Mouse (Mus musculus) kidney, adult 18-20 months (tissue): ENCODE measurements around the gene Bmt2.

Experiments used
- DNase-seq: peaks from one replicate; pipeline ENCODE4 v3.0.0; 2021

The Bmt2 gene

DNA sequence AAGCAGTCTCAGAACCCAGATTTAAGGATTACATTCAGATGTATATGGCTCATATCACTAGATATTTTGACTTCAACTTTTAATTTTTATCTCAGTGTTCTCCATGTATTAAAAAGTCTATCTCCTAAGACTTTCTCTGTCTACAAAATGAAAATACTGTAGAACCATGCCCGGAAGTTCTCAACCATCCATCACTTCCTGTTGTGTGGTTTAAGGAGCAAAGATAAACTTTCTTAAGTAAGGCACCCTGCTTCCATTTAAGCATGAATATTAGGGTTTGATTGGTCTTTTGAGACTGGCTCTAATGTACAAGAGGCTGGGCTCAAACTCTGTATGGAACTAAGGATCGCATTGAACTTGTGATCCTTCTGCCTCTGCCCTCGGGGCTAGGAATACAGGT is 63.2 kb downstream of the Bmt2 start:
- no peak for DNase-seq

DNA sequence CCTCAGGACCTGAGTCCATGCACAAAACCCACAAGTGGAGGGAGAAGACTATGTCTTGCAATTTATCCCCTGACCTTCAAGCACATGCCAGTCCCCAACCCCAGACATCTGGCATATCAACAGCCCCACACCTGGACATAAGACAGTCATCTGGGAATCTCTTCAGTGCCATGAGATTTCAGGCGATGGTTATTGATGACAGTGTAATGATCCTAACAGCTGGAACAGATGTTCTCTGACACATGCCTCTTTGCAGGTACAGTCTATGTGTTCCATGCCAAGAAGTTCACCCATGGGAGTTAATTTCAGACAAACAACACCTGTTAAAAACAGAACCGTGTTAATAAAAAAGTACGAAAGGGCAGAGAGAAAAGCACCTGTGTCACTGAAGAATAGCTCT is 64.1 kb downstream of the Bmt2 start:
- no peak for DNase-seq

DNA sequence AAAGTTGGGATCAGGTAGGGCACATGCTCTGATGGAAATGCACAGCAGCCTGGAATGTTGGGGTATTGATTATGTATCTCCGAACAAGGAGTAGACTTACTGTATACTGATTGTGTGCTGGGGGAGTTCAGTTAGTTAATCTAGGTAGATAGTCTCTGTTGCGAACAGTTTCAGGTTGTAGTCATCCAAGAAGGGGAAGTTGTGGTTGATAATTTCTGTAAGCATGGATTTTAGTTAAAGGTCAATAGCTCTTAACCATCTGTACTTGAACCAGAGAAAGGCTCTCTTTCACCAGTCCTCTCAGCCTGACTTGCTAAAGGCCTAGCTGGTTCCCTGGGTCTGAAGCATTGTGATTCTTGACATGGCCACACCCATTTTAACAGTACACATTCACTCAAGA is 66.9 kb downstream of the Bmt2 start:
- DNase-seq, result no peak

DNA sequence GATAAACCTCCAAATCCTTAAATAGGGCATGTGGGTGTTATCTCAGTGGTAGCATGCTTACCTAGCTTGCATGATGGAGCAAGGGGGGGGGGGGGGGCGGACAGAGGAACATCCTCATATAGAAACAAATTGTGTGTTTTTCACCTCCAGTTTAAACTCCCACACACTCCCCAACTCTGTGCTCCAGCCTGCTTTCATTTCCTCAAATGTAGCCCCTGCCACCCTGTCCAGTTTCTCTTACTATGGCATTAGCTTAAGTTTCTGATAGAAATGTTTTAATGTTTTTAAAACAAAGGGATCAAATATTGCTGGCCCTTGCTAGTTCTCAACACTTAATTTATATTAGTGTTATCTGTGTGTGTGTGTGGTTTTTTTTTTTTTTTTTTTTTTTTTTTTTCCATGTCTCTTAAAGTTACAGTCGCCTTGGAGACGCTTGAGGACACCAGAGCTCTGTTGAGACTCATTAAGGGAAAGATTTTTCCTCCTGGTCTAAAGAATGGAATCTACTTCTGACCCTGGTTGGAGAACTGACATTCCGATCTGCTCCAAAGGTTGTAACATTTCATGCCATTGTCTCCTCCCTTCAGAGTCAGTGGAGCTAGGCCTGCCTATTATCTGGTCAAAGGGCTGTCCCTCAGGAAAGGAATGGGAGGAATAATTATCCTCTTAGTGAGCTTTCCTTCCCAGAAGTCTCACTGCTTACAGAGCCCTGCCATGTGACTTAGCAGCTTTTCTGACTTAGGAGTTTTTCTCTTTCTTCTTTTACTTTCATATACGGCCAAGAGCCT is 68.2 kb downstream of the Bmt2 start:
- no peak for DNase-seq

DNA sequence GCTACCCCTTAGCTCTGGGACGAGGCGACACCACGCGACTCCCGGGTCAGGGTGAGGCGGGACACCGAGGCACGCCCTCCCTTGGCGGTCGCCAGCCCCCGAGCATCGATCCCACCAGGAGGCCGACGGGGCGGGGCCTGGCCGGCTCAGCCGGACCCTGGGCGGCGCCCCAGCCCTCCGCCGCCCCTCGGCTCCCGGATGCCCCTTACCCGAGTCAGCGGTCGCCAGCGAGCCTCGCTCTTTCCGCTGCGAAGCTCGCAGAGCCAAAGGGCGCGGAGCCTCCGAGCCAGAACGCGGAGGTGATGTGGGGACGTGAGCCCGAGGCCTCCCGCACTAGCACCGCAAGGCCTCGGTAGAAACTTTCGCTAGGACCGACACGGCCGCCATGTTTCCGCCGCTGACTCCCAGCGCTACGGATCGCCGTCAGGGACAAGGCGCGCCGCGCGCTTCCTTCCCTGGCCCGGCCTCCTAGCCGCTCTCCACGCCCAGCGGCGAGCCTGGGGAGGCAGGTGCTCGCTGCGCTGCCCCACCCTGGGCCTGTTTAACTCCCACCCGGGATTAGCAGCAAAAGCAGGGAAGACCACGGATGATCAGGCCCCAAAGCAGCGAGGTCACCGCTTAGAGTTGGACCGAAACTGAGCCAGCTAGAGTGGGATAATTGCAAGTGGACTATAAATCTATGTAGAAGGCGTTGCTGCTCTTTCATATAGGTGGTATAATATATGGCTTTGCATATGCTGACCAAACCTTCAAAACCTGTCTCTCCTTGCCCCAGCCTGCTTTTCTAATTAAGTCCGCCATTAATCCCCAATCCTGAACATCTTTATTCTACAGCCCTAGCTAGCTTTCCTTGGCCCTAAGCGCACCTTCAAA is 69.9 kb downstream of the Bmt2 start, which contains the start of gene Tmem168:
Tmem168 (minus strand) TSS at position 480 of the 873 bp plus-strand sequence.
- peak; percentile 97 for DNase-seq

DNA sequence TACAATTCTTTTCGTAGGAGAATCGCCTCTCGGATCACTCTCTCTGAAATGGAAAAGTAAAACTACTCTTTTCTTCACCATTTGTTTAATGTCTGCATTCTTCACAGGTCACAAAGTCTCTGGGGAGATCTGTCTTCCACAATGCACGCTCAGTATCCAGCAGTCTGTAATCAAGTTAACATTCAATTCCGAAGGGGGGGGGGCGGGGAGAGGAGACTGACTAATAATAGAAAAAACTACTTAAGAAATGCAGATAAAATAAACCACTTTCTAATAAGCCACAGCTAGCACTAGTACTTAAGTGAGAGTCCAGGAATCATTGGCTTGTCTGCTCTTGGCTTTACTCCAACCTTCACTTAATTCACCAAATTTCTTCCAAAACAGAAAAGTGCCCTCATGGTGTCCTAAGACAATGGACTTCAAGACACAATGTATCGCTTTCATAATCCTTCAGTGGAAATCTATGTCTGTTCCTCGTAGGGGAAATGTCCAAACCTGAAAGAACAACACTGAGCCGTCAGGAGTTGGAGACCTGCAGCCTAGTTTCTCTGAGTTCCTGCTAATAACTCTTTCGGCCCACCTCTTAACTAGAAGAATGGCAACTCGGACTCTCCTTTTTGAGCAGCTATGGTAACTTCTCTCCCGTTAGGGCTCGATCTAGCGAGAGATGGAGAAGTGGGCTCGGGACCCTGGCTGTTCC is 70.7 kb downstream of the Bmt2 start:
- DNase-seq, result no peak

DNA sequence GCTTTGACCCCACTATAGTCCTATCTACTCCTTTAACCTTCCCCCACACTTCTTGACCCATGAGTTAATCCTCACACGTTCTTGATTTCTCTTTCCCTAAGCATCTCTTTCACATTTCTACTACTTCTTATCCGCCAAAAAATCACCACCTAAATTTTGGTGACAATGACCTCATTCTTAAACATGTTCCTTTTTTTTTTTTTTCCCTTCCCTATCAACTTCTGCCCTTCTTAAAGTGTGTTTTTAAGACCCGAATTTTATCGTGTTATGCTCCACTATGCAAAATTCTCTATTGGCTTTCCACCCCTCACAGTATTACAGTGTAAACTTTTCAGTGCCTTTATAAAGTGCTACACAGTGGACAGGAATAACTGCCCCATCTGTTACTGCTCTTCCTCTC is 71.4 kb downstream of the Bmt2 start:
- no peak for DNase-seq

DNA sequence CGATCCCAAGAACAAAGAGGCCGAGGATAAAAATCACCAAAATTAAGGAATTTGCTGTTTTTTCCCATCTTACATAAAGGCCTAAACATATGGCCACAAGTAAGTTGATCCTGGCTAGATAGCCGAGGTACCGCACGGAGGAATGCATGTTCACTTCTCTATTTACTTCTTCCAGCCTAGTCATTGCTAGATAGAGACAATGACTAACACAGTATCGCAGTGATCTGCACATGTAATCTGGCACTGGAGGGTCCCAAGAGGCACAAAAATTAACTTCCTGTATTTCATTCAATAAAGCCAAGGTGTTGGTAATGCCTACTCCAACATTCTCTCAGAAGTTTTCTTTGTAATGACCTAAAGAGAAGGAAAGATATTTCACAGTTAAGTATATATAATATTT is 74.6 kb downstream of the Bmt2 start:
- no peak for DNase-seq

DNA sequence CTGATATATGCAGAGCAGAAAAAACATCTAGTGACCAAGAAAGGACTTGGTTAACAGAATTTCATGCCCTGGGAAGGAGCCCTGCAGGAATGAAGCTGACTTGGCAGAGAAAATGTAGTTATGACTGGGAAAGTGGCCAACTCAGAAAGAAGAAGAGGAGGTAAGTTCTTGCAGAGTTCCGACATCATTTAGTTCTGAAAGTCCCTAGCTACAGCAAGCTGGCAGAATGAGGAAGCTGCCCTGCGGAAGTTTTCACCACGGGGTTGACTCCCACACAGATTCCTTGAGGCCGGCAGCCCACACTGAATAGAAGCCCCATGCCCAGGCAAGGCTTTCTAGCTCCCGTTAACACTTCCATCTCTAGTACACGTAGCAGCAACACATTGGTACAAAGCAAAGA is 76.2 kb downstream of the Bmt2 start:
- DNase-seq, result peak; percentile 29

DNA sequence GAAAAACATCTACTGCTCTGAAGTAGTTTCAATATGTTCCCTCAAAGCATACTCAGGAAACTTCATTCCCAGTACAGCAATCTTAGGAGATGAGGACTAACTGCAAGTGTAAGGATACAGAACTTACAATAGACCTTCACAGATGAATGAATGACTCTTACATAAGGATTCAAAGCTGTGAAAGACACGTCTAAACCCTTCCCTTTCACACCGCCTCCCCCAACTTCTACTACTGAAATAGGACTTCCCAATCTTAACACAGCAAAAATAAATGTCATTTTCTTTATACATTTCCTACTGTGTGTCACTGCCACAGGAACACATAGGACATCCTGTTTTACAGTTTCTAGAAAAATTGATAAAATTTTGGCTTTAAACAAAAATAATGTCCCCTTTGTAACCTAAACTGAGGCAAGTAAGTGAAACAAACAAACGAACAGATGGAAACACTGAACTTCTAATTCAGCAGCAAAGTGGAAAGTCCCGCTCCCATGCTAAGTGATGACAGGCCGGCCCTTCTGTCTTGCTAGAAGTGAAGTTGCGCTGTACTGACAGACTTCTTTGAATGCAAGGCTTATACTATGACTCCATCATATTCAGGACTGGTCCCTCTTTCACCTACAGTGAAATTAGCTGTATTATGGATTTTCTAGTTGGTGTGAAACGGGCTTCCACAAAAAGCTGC is 79.4 kb downstream of the Bmt2 start:
- DNase-seq, result no peak

DNA sequence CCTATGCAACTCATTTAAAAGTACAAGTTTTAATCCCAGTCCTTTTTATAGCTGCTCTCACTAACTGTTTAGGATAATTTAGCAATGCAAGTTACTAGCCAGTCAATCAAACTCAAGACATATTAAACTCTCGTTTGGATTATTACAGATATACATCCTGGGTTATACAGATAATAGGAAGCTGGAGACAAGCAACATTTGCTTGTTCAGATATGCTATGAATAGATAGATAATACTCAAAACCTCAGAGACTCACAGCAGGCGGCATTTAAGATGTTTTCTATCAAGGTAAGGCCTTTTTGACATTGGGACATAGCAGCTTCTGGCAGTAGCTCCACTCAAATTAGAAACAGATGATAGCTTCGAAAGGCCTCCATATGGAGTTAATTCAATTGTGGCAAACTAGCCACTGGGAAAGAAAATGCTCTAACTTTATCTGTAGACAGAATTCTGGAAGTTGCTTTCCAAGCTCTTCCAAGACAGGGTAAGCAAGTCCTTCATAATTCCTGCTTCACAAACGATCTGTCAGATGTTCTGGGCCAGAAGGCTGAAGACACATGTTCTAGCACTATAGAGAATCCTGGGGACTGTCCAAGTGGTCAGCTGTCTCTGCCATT is 84.9 kb downstream of the Bmt2 start:
- no peak for DNase-seq

DNA sequence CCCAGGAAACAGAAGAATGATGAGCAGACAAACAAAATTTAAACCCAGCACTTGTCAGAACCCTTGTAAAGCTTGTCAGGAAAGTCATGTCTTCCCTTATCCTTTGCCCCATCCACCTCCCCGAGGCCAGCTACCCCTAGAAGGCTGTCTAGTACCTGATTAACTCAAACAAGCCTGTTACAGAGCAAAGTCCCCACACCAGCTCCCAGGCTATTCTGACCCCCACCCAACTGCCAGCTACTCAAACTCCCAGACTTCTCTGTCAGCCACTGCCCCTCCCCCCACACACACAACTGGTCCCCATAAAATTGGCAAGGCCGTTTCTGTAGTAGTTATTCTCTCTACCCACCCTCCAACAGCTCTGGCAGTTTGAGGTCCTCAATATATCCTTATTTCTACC is 91.2 kb downstream of the Bmt2 start:
- peak; percentile 60 for DNase-seq

DNA sequence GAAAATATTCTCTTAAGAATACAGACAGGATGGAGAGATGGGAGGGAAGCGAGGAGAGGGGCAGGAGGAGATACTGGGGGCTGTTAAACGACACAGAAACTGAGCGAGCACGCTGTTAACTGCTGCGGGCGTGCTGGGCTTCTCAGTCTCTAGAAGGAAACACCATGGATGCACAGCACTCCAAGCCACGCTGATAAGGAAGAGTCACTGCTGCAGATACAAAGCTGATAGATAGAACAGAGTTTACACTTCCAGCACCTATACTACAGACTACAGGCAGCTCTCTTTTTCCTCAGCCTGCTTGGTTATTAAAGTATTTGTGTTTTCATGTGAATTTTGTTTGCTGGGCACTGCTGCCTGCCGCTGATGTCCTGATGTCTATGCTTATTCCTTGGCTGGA is 91.6 kb downstream of the Bmt2 start:
- peak; percentile 15 for DNase-seq

DNA sequence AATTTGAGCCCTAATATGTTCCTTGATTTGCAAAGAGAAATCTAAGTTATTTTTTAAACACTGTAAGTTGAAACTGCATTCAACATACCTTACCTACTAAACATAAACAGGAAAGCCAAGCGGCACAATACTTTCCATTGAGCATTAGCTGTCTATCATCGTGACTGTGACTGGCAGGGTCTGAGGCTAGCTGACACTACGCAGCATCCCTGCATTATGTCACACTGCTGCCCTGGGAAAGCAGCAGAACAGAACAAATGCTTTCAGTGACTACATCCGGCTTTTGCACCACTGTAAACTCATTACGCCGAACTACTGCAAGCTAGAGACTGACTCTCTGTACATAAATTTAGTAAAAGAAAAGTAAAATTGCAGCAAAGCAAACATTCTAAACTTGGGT is 93.0 kb downstream of the Bmt2 start:
- no peak for DNase-seq

DNA sequence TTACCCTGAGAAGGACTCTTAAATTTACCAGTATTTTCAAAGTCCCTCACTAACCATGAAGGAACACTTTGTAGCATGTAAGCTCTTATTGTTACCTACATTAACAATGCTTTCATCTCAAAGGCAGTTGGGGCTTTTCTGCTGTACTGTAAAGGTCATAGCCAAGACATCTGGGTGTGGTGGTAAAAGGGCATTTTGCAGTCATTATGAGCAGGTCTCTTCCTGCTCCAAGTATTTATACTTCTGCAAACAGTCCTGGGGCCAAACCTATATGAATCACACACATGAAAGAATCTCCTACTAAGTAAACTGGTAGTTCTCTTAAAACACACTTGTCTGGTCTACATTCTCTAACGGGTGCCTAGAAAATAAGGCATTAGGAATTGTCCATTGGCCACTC is 95.7 kb downstream of the Bmt2 start:
- DNase-seq, result no peak
